In genomic region chr6:125163801-125164657, GRCm38 (mm10) we compare ENCODE assay signal across 8 mouse cellular contexts. TPM values are rescaled to one million over a fixed set of nuclear protein-coding genes. Genes with fewer than 3 reads are reported as not detected.
DNase-seq lines count a peak whose midpoint lies in the region; ATAC-seq lines count a peak whose summit lies in the region.

No protein-coding gene starts in this region.

- H3K36me3 ChIP-seq in heart, embryonic 10.5 days = peaks cover 72% of the 10 kb centered on the region
- H3K36me3 ChIP-seq in kidney, embryonic 16.5 days (ENCODE audit: insufficient read depth, low read length) = peaks cover 53% of the 10 kb centered on the region

- H3K4me3 ChIP-seq in heart, embryonic 10.5 days = peak overlapping the region; percentile 95
- peak overlapping the region; percentile 93 for H3K4me3 ChIP-seq in kidney, embryonic 16.5 days (ENCODE audit: low read length)

- H3K27me3 ChIP-seq in heart, embryonic 10.5 days (ENCODE audit: insufficient read depth, poor library complexity, severe bottlenecking) = no peaks in the 10 kb centered on the region
- H3K27me3 ChIP-seq in kidney, embryonic 16.5 days (ENCODE audit: insufficient read depth, low read length) = no peaks in the 10 kb centered on the region

- peak overlapping the region; percentile 80 for H3K4me2 ChIP-seq in kidney, embryonic 16.5 days (replicated peaks; ENCODE audit: low read depth, low read length)

- peaks cover 42% of the 10 kb centered on the region for H3K4me1 ChIP-seq in heart, embryonic 10.5 days
- peaks cover 47% of the 10 kb centered on the region for H3K4me1 ChIP-seq in kidney, embryonic 16.5 days (ENCODE audit: insufficient read depth, low read length)

- peak; percentile 70 for DNase-seq in cerebellum, adult 11-12 months
- no peak for DNase-seq in cerebellum, adult 8-10 months
- peak; percentile 26 for DNase-seq in thymus, postnatal 14 days
- DNase-seq in thymus, postnatal 4 days = no peak
- DNase-seq in heart, embryonic 10.5 days (ENCODE audit: low spot score) = no peak
- peak; percentile 55 for DNase-seq in mesoderm, embryonic 11.5 days (ENCODE audit: low read depth, low spot score)
- no peak for DNase-seq in ovary, adult 18-20 months (ENCODE audit: low spot score)

- ATAC-seq in kidney, embryonic 16.5 days (ENCODE audit: low FRiP score, low TSS enrichment) = no peak

- peak overlapping the region; percentile 96 for H3K9ac ChIP-seq in kidney, embryonic 16.5 days (replicated peaks; ENCODE audit: low read length)

- WGBS in heart, embryonic 10.5 days = 7% methylated on average over 20 of the region's 20 CpGs
- 4% methylated on average over 20 of the region's 20 CpGs for WGBS in kidney, embryonic 16.5 days

- H3K9me3 ChIP-seq in heart, embryonic 10.5 days = no peaks in the 10 kb centered on the region
- no peaks in the 10 kb centered on the region for H3K9me3 ChIP-seq in kidney, embryonic 16.5 days (ENCODE audit: low read length)

- peak overlapping the region; percentile 100 for H3K27ac ChIP-seq in heart, embryonic 10.5 days
- peak overlapping the region; percentile 95 for H3K27ac ChIP-seq in kidney, embryonic 16.5 days (ENCODE audit: low read length)

RNA-seq across cellular contexts. Expression of gene Gapdh, which starts 2.2 kb away (rescaled TPM):
- polyA plus RNA-seq in heart, embryonic 10.5 days (2016; fragmentation: Nextera tagmentation; extraction: Ambion mirVana) = 3,676 and 4,272 TPM in 2 replicates
- polyA plus RNA-seq in kidney, embryonic 16.5 days (2015; fragmentation: Nextera tagmentation; extraction: Ambion mirVana) = 2,036 and 2,102 TPM in 2 replicates

RNA-seq across cellular contexts. Expression of gene Iffo1, which starts 19.0 kb away (rescaled TPM):
- 11.7 and 11.9 TPM in 2 replicates for polyA plus RNA-seq in heart, embryonic 10.5 days (2016; fragmentation: Nextera tagmentation; extraction: Ambion mirVana)
- polyA plus RNA-seq in kidney, embryonic 16.5 days (2015; fragmentation: Nextera tagmentation; extraction: Ambion mirVana) = 7.9 and 8.7 TPM in 2 replicates

RNA-seq across cellular contexts. Expression of gene Ncapd2, which starts 27.5 kb away (rescaled TPM):
- 128 and 140 TPM in 2 replicates for polyA plus RNA-seq in heart, embryonic 10.5 days (2016; fragmentation: Nextera tagmentation; extraction: Ambion mirVana)
- polyA plus RNA-seq in kidney, embryonic 16.5 days (2015; fragmentation: Nextera tagmentation; extraction: Ambion mirVana) = 151 and 163 TPM in 2 replicates

RNA-seq across cellular contexts. Expression of gene Mrpl51, which starts 27.6 kb away (rescaled TPM):
- polyA plus RNA-seq in heart, embryonic 10.5 days (2016; fragmentation: Nextera tagmentation; extraction: Ambion mirVana) = 246 and 251 TPM in 2 replicates
- polyA plus RNA-seq in kidney, embryonic 16.5 days (2015; fragmentation: Nextera tagmentation; extraction: Ambion mirVana) = 213 and 228 TPM in 2 replicates

RNA-seq across cellular contexts. Expression of gene Nop2, which starts 32.3 kb away (rescaled TPM):
- polyA plus RNA-seq in heart, embryonic 10.5 days (2016; fragmentation: Nextera tagmentation; extraction: Ambion mirVana) = 73.2 and 92.7 TPM in 2 replicates
- 68.6 and 69.3 TPM in 2 replicates for polyA plus RNA-seq in kidney, embryonic 16.5 days (2015; fragmentation: Nextera tagmentation; extraction: Ambion mirVana)

Comparison
In these comparisons a context has a peak if more than half of its experiments do, and no peak if none do; other contexts are left out.
1. DNase-seq: peak in cerebellum, adult 11-12 months (single experiment), thymus, postnatal 14 days (single experiment) and mesoderm, embryonic 11.5 days (single experiment); none in cerebellum, adult 8-10 months (single experiment), thymus, postnatal 4 days (single experiment), heart, embryonic 10.5 days (single experiment) and ovary, adult 18-20 months (single experiment).